Mouse (Mus musculus) embryonic facial prominence, embryonic 12.5 days (tissue): ENCODE data around the gene Ccdc142. TPM values are rescaled to one million over a fixed set of nuclear protein-coding genes. Genes with fewer than 3 reads are reported as not detected.
A peak's percentile ranks its signal among the peaks of the same experiment; 100 is the strongest.

Source experiments
- ATAC-seq: fragments of 200-750 bp; cut with Nextera tagmentation; 2 replicates; pipeline ENCODE4 v1.8.0; 2017; ENCODE audit not compliant: insufficient number of reproducible peaks, insufficient read depth, low FRiP score, low TSS enrichment
- H3K27ac ChIP-seq: fragments of 300-500 bp; sonication (generic); 2 replicates; pipeline ENCODE4 v1.5.1; 2016; ENCODE audit warnings: mild to moderate bottlenecking
- H3K27me3 ChIP-seq: fragments of 300-500 bp; sonication (generic); 2 replicates; pipeline ENCODE4 v1.6.1; 2016; ENCODE audit warnings: mild to moderate bottlenecking, moderate library complexity
- H3K36me3 ChIP-seq: fragments of 300-500 bp; sonication (generic); 2 replicates; pipeline ENCODE4 v1.6.1; 2016; ENCODE audit warnings: mild to moderate bottlenecking
- H3K4me1 ChIP-seq: fragments of 300-500 bp; sonication (generic); 2 replicates; pipeline ENCODE4 v1.6.1; 2016
- H3K4me2 ChIP-seq: fragments of 300-500 bp; sonication (generic); replicated peaks from 2 replicates; pipeline ENCODE4 v1.6.1; 2016; ENCODE audit warnings: mild to moderate bottlenecking, moderate library complexity
- H3K4me3 ChIP-seq: fragments of 300-500 bp; sonication (generic); 2 replicates; pipeline ENCODE4 v1.5.1; 2016; ENCODE audit warnings: mild to moderate bottlenecking
- H3K9ac ChIP-seq: fragments of 300-500 bp; sonication (generic); 2 replicates; pipeline ENCODE4 v1.6.1; 2016; ENCODE audit warnings: mild to moderate bottlenecking, moderate library complexity
- H3K9me3 ChIP-seq: fragments of 300-500 bp; sonication (generic); 2 replicates; pipeline ENCODE4 v1.6.1; 2016; ENCODE audit warnings: mild to moderate bottlenecking, moderate library complexity
- WGBS: fragments of 180-500 bp; shearing (Covaris S2); methylation state at CpG from one replicate; pipeline ENCODE4 v1.1.7; 2016; 5-methylcytosine and 5-hydroxymethylcytosine counted together
- polyA plus RNA-seq: library from polyadenylated mRNA; unstranded; fragments of >200 nt; fragmentation: Nextera tagmentation; extraction: Ambion mirVana; gene quantifications from 2 replicates; pipeline ENCODE4 v1.2.1, GENCODE M21; 2016

Ccdc142 gene
- polyA plus RNA-seq, 1 experiment from 2014 or later = 2.9 TPM

- H3K4me2 ChIP-seq = peak overlapping the region; percentile 70
- H3K4me1 ChIP-seq = peaks cover 39% of the 10 kb centered on the region
- no peak for ATAC-seq
- no peaks in the 10 kb centered on the region for H3K36me3 ChIP-seq
- peak overlapping the region; percentile 83 for H3K9ac ChIP-seq
- peak overlapping the region; percentile 51 for H3K4me3 ChIP-seq
- H3K9me3 ChIP-seq = no peaks in the 10 kb centered on the region
- WGBS = 2% methylated on average over 36 of the region's 37 CpGs
- H3K27ac ChIP-seq = peak overlapping the region; percentile 100
- no peaks in the 10 kb centered on the region for H3K27me3 ChIP-seq
Observed at GRCm38 (mm10) chr6:83135571-83136161, 34.3 kb downstream of the Ccdc142 start.

GRCm38 (mm10) chr6:83136291-83136880 is 35.0 kb downstream of the Ccdc142 start:
- no peaks in the 10 kb centered on the region for H3K27me3 ChIP-seq
- H3K4me2 ChIP-seq = peak overlapping the region; percentile 70
- H3K9me3 ChIP-seq = no peaks in the 10 kb centered on the region
- peak overlapping the region; percentile 83 for H3K9ac ChIP-seq
- ATAC-seq = no peak
- H3K4me1 ChIP-seq = peaks cover 40% of the 10 kb centered on the region
- H3K4me3 ChIP-seq = peak overlapping the region; percentile 51
- peak overlapping the region; percentile 100 for H3K27ac ChIP-seq
- WGBS = 11% methylated on average over 5 of the region's 5 CpGs
- H3K36me3 ChIP-seq = no peaks in the 10 kb centered on the region

DNA sequence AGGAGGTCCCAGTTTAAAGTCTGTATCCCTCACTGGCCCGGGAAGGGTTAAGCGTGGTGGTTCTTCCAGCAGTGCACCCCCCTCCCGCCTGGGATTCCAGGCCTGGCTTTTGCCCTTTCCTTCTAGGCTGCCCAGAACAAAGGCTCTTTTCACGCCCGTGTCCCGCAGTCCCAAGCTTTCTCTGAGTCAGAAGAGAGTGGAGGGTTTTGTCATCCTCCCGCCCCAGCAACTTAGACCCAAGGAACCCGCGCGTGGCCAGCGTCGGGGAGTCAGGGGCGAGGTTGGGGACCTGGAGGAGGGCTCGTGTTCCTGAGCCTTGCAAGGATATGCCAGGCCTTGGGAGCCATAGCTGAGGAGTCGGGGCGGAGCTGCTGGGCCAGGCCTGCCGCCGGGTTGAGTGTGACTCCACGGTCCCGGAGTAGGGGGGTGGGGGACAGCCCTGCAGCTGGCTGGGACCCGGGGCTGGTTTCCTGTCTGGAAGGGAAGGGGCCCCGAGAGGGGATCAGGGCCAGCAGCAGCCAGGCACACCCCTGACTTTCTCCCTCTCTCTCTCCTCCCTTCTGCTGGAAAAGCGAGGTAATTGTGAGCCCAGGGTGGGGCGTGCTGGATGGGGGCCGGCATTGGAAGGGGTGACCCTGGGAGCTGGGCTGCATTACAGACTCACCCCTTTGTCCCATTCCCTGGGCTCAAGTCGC is 35.6 kb downstream of the Ccdc142 start:
- Histone ChIP-seq H3K4me3 (peak overlapping the region; percentile 51), H3K27ac (peak overlapping the region; percentile 100), H3K9ac (peak overlapping the region; percentile 83), H3K4me1 (peaks cover 46% of the 10 kb centered on the region), H3K36me3 (no peaks in the 10 kb centered on the region), H3K4me2 (peak overlapping the region; percentile 70), H3K9me3 (no peaks in the 10 kb centered on the region), H3K27me3 (0 out of 2 replicates have a peak, but pooled peaks cover 5% of the 10 kb centered on the region)
- peak; percentile 85 for ATAC-seq
- WGBS = 1% methylated on average over 26 of the region's 26 CpGs

DNA sequence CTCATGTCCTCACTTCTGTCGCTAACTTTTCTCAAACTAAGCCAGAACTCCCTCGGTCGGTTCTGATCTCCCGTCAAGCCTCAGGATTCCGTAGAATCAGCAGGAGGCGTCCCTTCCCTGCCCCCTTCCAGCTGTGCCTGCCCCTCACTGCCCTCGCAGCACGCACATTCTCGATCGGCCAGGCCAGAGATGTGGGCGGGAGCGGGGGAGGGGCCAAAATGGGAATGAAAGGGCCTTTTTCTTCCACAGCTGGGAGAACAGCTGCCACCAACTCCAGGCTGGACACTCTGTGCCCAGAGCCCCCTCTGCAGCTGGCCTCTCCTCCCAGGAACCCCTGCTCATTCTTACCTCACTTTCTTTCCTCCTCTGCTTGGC is 36.2 kb downstream of the Ccdc142 start:
- Histone ChIP-seq H3K4me2 (peak overlapping the region; percentile 70), H3K27ac (peak overlapping the region; percentile 100), H3K9ac (peak overlapping the region; percentile 83), H3K36me3 (no peaks in the 10 kb centered on the region), H3K4me3 (peak overlapping the region; percentile 51), H3K9me3 (no peaks in the 10 kb centered on the region), H3K4me1 (peaks cover 52% of the 10 kb centered on the region), H3K27me3 (0 out of 2 replicates have a peak, but pooled peaks cover 5% of the 10 kb centered on the region)
- ATAC-seq = peak; percentile 64
- 0% methylated on average over 12 of the region's 12 CpGs for WGBS

- Histone ChIP-seq H3K27me3 (0 out of 2 replicates have a peak, but pooled peaks cover 5% of the 10 kb centered on the region), H3K9ac (peak overlapping the region; percentile 83), H3K27ac (peak overlapping the region; percentile 100), H3K9me3 (no peaks in the 10 kb centered on the region), H3K4me3 (peak overlapping the region; percentile 51), H3K4me2 (peak overlapping the region; percentile 70), H3K36me3 (no peaks in the 10 kb centered on the region), H3K4me1 (peaks cover 56% of the 10 kb centered on the region)
- 1% methylated on average over 11 of the region's 11 CpGs for WGBS
- ATAC-seq = 0 out of 2 replicates have a peak, but pooled peaks have one; percentile 17
Observed at GRCm38 (mm10) chr6:83138056-83138455, 36.7 kb downstream of the Ccdc142 start.

DNA sequence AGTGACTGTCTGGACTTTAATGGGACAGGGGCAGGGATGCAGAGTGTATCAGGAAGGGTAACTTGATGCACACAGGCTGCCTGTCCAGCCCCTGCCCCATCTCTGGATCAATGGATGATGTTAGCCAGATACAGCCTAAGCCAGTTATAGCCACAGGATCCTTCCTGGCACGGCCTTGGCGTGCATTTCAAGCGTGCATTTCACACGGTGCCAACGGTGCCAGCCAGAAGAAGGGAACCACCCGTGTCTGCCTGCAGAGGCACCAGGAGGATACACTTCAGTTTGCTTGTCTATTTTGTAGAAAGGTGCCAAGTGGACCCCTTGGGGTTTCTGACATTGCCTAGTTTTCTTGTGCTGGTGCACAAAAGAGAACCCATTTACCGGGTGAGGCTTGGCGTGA is 38.6 kb downstream of the Ccdc142 start:
- no peak for ATAC-seq
- Histone ChIP-seq H3K9ac (no peak overlapping the region), H3K4me2 (peak overlapping the region; percentile 0; the same call in 1 of the 2 replicates), H3K27ac (no peak overlapping the region), H3K27me3 (0 out of 2 replicates have a peak, but pooled peaks cover 5% of the 10 kb centered on the region), H3K4me3 (no peak overlapping the region), H3K9me3 (no peaks in the 10 kb centered on the region), H3K4me1 (peaks cover 57% of the 10 kb centered on the region), H3K36me3 (no peaks in the 10 kb centered on the region)
- 89% methylated on average over 8 of the region's 8 CpGs for WGBS

- Histone ChIP-seq H3K27me3 (0 out of 2 replicates have a peak, but pooled peaks cover 5% of the 10 kb centered on the region), H3K4me1 (peaks cover 41% of the 10 kb centered on the region), H3K27ac (no peak overlapping the region), H3K4me3 (peak overlapping the region; percentile 35), H3K9me3 (no peaks in the 10 kb centered on the region), H3K4me2 (peak overlapping the region; percentile 74), H3K9ac (peak overlapping the region; percentile 61), H3K36me3 (peaks cover 5% of the 10 kb centered on the region; the same call in 1 of the 2 replicates)
- no peak for ATAC-seq
- 35% methylated on average over 4 of the region's 4 CpGs for WGBS
Observed at GRCm38 (mm10) chr6:83141636-83142035, 40.2 kb downstream of the Ccdc142 start.

- no peaks in the 10 kb centered on the region for H3K9me3 ChIP-seq
- no peak for ATAC-seq
- H3K4me1 ChIP-seq = peaks cover 39% of the 10 kb centered on the region
- 2% methylated on average over 41 of the region's 41 CpGs for WGBS
- H3K4me2 ChIP-seq = peak overlapping the region; percentile 74
- H3K36me3 ChIP-seq = peaks cover 11% of the 10 kb centered on the region
- 0 out of 2 replicates have a peak, but pooled peaks cover 5% of the 10 kb centered on the region for H3K27me3 ChIP-seq
- H3K4me3 ChIP-seq = peak overlapping the region; percentile 35
- H3K9ac ChIP-seq = peak overlapping the region; percentile 61
- H3K27ac ChIP-seq = no peak overlapping the region
Observed at GRCm38 (mm10) chr6:83142211-83142731, 40.9 kb downstream of the Ccdc142 start.

GRCm38 (mm10) chr6:83142886-83143285 is 41.5 kb downstream of the Ccdc142 start:
- Histone ChIP-seq H3K27me3 (0 out of 2 replicates have a peak, but pooled peaks cover 5% of the 10 kb centered on the region), H3K9ac (no peak overlapping the region), H3K9me3 (no peaks in the 10 kb centered on the region), H3K4me1 (peaks cover 39% of the 10 kb centered on the region), H3K4me3 (no peak overlapping the region), H3K27ac (no peak overlapping the region), H3K4me2 (peak overlapping the region; percentile 74), H3K36me3 (peaks cover 17% of the 10 kb centered on the region)
- ATAC-seq = no peak
- 57% methylated on average over 11 of the region's 11 CpGs for WGBS

- ATAC-seq = no peak
- Histone ChIP-seq H3K27me3 (0 out of 2 replicates have a peak, but pooled peaks cover 5% of the 10 kb centered on the region), H3K9ac (no peak overlapping the region), H3K4me2 (no peak overlapping the region), H3K4me3 (no peak overlapping the region), H3K36me3 (peaks cover 40% of the 10 kb centered on the region), H3K9me3 (no peaks in the 10 kb centered on the region), H3K4me1 (peaks cover 18% of the 10 kb centered on the region), H3K27ac (no peak overlapping the region)
- WGBS = 82% methylated on average over 2 of the region's 2 CpGs
Observed at GRCm38 (mm10) chr6:83145209-83145608, 43.8 kb downstream of the Ccdc142 start.

DNA sequence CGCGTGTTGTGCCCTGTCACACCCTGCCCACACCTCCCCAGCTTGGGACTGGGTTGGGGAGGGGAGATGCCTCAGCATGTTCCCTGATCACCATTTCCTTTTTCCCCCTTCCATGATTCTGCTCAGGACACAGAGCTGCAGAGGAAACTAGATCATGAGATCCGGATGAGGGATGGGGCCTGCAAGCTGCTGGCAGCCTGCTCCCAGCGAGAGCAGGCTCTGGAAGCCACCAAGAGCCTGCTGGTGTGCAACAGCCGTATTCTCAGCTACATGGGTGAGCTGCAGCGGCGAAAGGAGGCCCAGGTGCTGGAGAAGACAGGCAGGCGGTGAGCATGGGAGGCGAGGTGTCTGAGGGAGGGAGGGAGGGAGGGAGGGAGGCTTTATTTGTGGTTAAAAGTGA is 44.4 kb downstream of the Ccdc142 start:
- no peaks in the 10 kb centered on the region for H3K9me3 ChIP-seq
- no peak overlapping the region for H3K27ac ChIP-seq
- 0 out of 2 replicates have a peak overlapping the region, but pooled peaks have one; percentile 17 for H3K9ac ChIP-seq
- ATAC-seq = no peak
- H3K4me2 ChIP-seq = no peak overlapping the region
- 79% methylated on average over 9 of the region's 9 CpGs for WGBS
- peaks cover 46% of the 10 kb centered on the region for H3K36me3 ChIP-seq
- H3K4me3 ChIP-seq = no peak overlapping the region
- peaks cover 18% of the 10 kb centered on the region for H3K4me1 ChIP-seq
- 0 out of 2 replicates have a peak, but pooled peaks cover 5% of the 10 kb centered on the region for H3K27me3 ChIP-seq
